Mouse (Mus musculus): ENCODE data around the gene Yars. TPM values are rescaled to one million over a fixed set of nuclear protein-coding genes. Genes with fewer than 3 reads are reported as not detected.

Gene Yars
- polyA plus RNA-seq (2015; fragmentation: Nextera tagmentation; extraction: Ambion mirVana): 114 and 116 TPM in 2 replicates

GRCm38 (mm10) chr4:129189542-129190519, at the start of gene Yars, which contains the start of gene S100pbp:
Gene Yars, plus strand, starts transcription at chr4:129189760.
Gene S100pbp, minus strand, starts transcription at chr4:129189727.
- under 1% methylated on average over 54 of the region's 58 CpGs for WGBS
- Histone ChIP-seq H3K4me3 (peak within 1 kb of the TSS; percentile 92), H3K9me3 (no peaks in the 10 kb centered on the region), H3K27me3 (replicated peaks) (no peaks in the 10 kb centered on the region), H3K27ac (peak within 1 kb of the TSS; percentile 90), H3K9ac (peak within 1 kb of the TSS; percentile 89), H3K4me2 (peak within 1 kb of the TSS; percentile 76), H3K36me3 (replicated peaks) (no peaks in the 10 kb centered on the region), H3K4me1 (peaks cover 26% of the 10 kb centered on the region)
- ATAC-seq (replicated peaks): peak; percentile 90

GRCm38 (mm10) chr4:129140808-129141207, 48.8 kb upstream of the Yars start:
- no peaks in the 10 kb centered on the region for H3K9me3 ChIP-seq
- no peak for ATAC-seq (replicated peaks)
- 87% methylated on average over 4 of the region's 4 CpGs for WGBS
- no peak overlapping the region for H3K27ac ChIP-seq
- peaks cover 42% of the 10 kb centered on the region for H3K4me1 ChIP-seq
- H3K4me2 ChIP-seq: no peak overlapping the region
- H3K36me3 ChIP-seq (replicated peaks): no peaks in the 10 kb centered on the region
- H3K9ac ChIP-seq: no peak overlapping the region
- no peak overlapping the region for H3K4me3 ChIP-seq
- H3K27me3 ChIP-seq (replicated peaks): peaks cover 14% of the 10 kb centered on the region

GRCm38 (mm10) chr4:129141560-129142438, 47.8 kb upstream of the Yars start:
- WGBS: 68% methylated on average over 17 of the region's 17 CpGs
- no peaks in the 10 kb centered on the region for H3K9me3 ChIP-seq
- peaks cover 11% of the 10 kb centered on the region for H3K27me3 ChIP-seq (replicated peaks)
- ATAC-seq (replicated peaks): no peak
- H3K36me3 ChIP-seq (replicated peaks): no peaks in the 10 kb centered on the region
- H3K9ac ChIP-seq: no peak overlapping the region
- H3K4me1 ChIP-seq: peaks cover 36% of the 10 kb centered on the region
- peak overlapping the region; percentile 30; the same call in 1 of the 2 replicates for H3K27ac ChIP-seq
- no peak overlapping the region for H3K4me2 ChIP-seq
- no peak overlapping the region for H3K4me3 ChIP-seq

DNA sequence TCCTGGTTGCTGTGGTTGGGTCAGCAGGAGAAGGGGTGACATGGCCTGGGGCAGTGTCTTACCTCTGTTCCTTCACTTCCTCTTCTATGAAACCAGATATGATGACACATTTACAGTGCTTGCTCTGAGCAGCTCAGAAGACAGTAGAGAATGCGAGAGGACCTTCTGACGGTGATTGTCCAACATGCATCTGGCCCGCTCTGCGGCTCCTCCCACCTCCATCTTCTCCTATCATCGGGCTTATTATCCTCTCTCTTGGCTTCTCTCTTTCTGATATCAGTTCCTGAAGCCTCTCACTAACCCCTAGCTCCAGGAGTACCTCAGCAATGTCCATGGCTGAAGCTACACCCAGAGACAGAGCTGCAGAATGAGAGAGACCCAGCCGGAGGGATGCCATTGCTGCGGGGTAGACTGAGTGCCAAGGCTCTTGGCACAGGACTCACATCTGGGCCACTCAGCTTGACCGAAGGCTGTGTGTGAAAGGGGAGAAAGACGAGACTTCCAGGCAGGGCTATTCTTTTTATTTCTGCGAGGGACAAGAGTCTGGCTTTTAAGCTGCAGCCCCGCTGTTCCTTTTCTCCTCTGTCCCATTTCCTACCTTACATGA, 47.0 kb upstream of the Yars start:
- peaks cover 5% of the 10 kb centered on the region for H3K27me3 ChIP-seq (replicated peaks)
- H3K9me3 ChIP-seq: no peaks in the 10 kb centered on the region
- ATAC-seq (replicated peaks): no peak
- H3K4me3 ChIP-seq: no peak overlapping the region
- no peak overlapping the region for H3K4me2 ChIP-seq
- no peak overlapping the region for H3K27ac ChIP-seq
- WGBS: 79% methylated on average over 11 of the region's 11 CpGs
- H3K9ac ChIP-seq: no peak overlapping the region
- no peaks in the 10 kb centered on the region for H3K36me3 ChIP-seq (replicated peaks)
- peaks cover 29% of the 10 kb centered on the region for H3K4me1 ChIP-seq

- ATAC-seq (replicated peaks): no peak
- Histone ChIP-seq H3K36me3 (replicated peaks) (no peaks in the 10 kb centered on the region), H3K9me3 (no peaks in the 10 kb centered on the region), H3K27ac (no peak overlapping the region), H3K4me1 (peaks cover 29% of the 10 kb centered on the region), H3K27me3 (replicated peaks) (no peaks in the 10 kb centered on the region), H3K4me3 (no peak overlapping the region), H3K4me2 (no peak overlapping the region), H3K9ac (no peak overlapping the region)
- 88% methylated on average over 5 of the region's 5 CpGs for WGBS
Measured at GRCm38 (mm10) chr4:129143509-129143908, 46.1 kb upstream of the Yars start.

GRCm38 (mm10) chr4:129144401-129145367, 44.9 kb upstream of the Yars start:
- H3K36me3 ChIP-seq (replicated peaks): peaks cover 2% of the 10 kb centered on the region; the same call in 1 of the 2 replicates
- H3K27me3 ChIP-seq (replicated peaks): no peaks in the 10 kb centered on the region
- 49% methylated on average over 16 of the region's 16 CpGs for WGBS
- no peaks in the 10 kb centered on the region for H3K9me3 ChIP-seq
- no peak overlapping the region for H3K4me3 ChIP-seq
- H3K27ac ChIP-seq: peak overlapping the region; percentile 70
- peak; percentile 67; the same call in 1 of the 2 replicates for ATAC-seq (replicated peaks)
- H3K4me2 ChIP-seq: no peak overlapping the region
- H3K9ac ChIP-seq: no peak overlapping the region
- H3K4me1 ChIP-seq: peaks cover 31% of the 10 kb centered on the region

- H3K4me2 ChIP-seq: no peak overlapping the region
- WGBS: 71% methylated on average over 4 of the region's 4 CpGs
- peaks cover 31% of the 10 kb centered on the region for H3K4me1 ChIP-seq
- no peaks in the 10 kb centered on the region for H3K27me3 ChIP-seq (replicated peaks)
- peak overlapping the region; percentile 70 for H3K27ac ChIP-seq
- no peak overlapping the region for H3K9ac ChIP-seq
- ATAC-seq (replicated peaks): no peak
- no peak overlapping the region for H3K4me3 ChIP-seq
- H3K9me3 ChIP-seq: no peaks in the 10 kb centered on the region
- H3K36me3 ChIP-seq (replicated peaks): peaks cover 6% of the 10 kb centered on the region; the same call in 1 of the 2 replicates
Measured at GRCm38 (mm10) chr4:129145411-129145810, 44.1 kb upstream of the Yars start.

DNA sequence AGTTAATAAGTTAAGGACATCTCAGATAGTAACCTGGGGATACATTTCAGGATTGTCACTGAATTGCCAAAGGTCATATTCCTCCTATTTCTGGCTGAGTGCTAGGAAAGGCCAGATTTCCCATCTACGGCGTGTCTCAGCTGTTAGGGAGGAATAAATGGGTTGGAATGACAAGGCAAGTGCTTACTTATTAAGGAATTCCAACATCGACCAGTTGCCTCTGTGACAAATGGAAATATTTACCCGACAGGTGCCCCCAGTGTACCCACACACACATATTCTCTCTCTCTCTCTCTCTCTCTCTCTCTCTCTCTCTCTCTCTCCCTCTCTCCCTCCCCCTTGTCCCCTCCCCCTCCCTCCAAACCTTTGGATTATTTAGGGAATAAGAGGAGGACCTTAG, 43.6 kb upstream of the Yars start:
- no peak overlapping the region for H3K27ac ChIP-seq
- WGBS: 79% methylated on average over 4 of the region's 4 CpGs

DNA sequence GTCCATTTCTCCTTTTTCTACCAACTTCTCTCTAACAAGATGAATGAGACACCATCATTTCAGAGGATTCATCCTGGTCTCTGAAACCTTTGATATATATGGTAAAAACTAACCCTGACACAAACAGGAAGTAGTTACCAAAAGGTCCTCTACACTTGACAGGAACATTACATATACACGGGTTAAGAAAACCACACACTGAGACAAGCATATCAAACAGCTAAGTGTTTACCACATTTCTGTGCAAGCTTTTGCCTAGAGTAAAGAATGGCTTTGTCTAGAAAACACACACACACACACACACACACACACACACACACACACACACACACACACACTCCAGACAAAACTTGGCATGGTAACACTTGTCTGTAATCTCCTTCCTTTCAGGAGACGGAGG, 43.2 kb upstream of the Yars start:
- Histone ChIP-seq H3K4me3 (no peak overlapping the region), H3K9me3 (no peaks in the 10 kb centered on the region), H3K27me3 (replicated peaks) (no peaks in the 10 kb centered on the region), H3K27ac (no peak overlapping the region), H3K4me2 (no peak overlapping the region), H3K4me1 (peaks cover 30% of the 10 kb centered on the region), H3K9ac (no peak overlapping the region), H3K36me3 (replicated peaks) (peaks cover 6% of the 10 kb centered on the region; the same call in 1 of the 2 replicates)
- 51% methylated on average over 2 of the region's 2 CpGs for WGBS
- ATAC-seq (replicated peaks): no peak

More for the DNA sequence above, 43.6 kb upstream of the Yars start:
- no peaks in the 10 kb centered on the region for H3K9me3 ChIP-seq
- H3K9ac ChIP-seq: no peak overlapping the region
- peaks cover 31% of the 10 kb centered on the region for H3K4me1 ChIP-seq
- H3K4me2 ChIP-seq: no peak overlapping the region
- H3K4me3 ChIP-seq: no peak overlapping the region
- no peaks in the 10 kb centered on the region for H3K27me3 ChIP-seq (replicated peaks)
- peaks cover 6% of the 10 kb centered on the region; the same call in 1 of the 2 replicates for H3K36me3 ChIP-seq (replicated peaks)
- ATAC-seq (replicated peaks): no peak

GRCm38 (mm10) chr4:129147552-129148103, 41.9 kb upstream of the Yars start:
- H3K27ac ChIP-seq: 0 out of 2 replicates have a peak overlapping the region, but pooled peaks have one; percentile 3
- no peaks in the 10 kb centered on the region for H3K27me3 ChIP-seq (replicated peaks)
- H3K4me1 ChIP-seq: peaks cover 21% of the 10 kb centered on the region
- H3K4me2 ChIP-seq: no peak overlapping the region
- 86% methylated on average over 13 of the region's 13 CpGs for WGBS
- peaks cover 14% of the 10 kb centered on the region; the same call in 1 of the 2 replicates for H3K36me3 ChIP-seq (replicated peaks)
- no peaks in the 10 kb centered on the region for H3K9me3 ChIP-seq
- no peak for ATAC-seq (replicated peaks)
- H3K9ac ChIP-seq: no peak overlapping the region
- H3K4me3 ChIP-seq: no peak overlapping the region
